Mouse (Mus musculus): ENCODE measurements around the gene Dhrs13. TPM values are rescaled to one million over a fixed set of nuclear protein-coding genes. Genes with fewer than 3 reads are reported as not detected.
"Not testable (repeated sequence)": the region's sequence is repeated elsewhere in the genome, so short reads cannot be mapped to it uniquely, and the experiment has no call there.

Gene Dhrs13
- total and polyA plus RNA-seq, 3 experiments = 21.6 to 39.0 (median 33.7) TPM

- H3K9me3 ChIP-seq (replicated peaks; ENCODE audit: low read length); H3K9ac ChIP-seq (ENCODE audit: insufficient read depth, low read depth); H3K27me3 ChIP-seq (replicated peaks); H3K79me2 ChIP-seq (replicated peaks; ENCODE audit: control insufficient read depth, extremely low read depth, insufficient read depth, poor library complexity, severe bottlenecking); H3K4me2 ChIP-seq (ENCODE audit: insufficient read depth, low read depth, poor library complexity, severe bottlenecking); dilution Hi-C loops (cut with MboI; ENCODE audit: extremely low pct_ligation_motif_present, extremely low pct_unique_long_range_greater_than_20kb, low sequenced_read_pairs); H3K4me1 ChIP-seq (ENCODE audit: control insufficient read depth in 1 of 2, insufficient read depth in 2 of 2); DNase-seq (ENCODE audit: extremely low read depth); in situ Hi-C loops (cut with MboI; ENCODE audit: low pct_ligation_motif_present, low pct_unique_long_range_greater_than_20kb, low sequenced_read_pairs); H3K4me3 ChIP-seq (replicated peaks in 1 of 3; ENCODE audit: low read depth in 2 of 3, low read length in 2 of 3, poor library complexity in 1 of 3); H3K36me3 ChIP-seq (replicated peaks in 1 of 2; ENCODE audit: control insufficient read depth in 1 of 2, insufficient read depth in 1 of 2, low read length in 1 of 2); H3K27ac ChIP-seq (ENCODE audit: insufficient read depth, low read depth): not testable (repeated sequence)
- TF ChIP-seq TBP (conservative IDR thresholded peaks at IDR 0.05; ENCODE audit: low read depth, low read length) = peak; percentile 61; the same call in 1 of the 2 replicates
These were observed 16.6 kb downstream of the Dhrs13 start for GRCm38 (mm10) chr11:78048637-78049036.

GRCm38 (mm10) chr11:78053078-78053477 is 21.0 kb downstream of the Dhrs13 start:
- no peak overlapping the region for H3K27ac ChIP-seq (ENCODE audit: insufficient read depth, low read depth)
- no peak overlapping the region for H3K4me3 ChIP-seq (replicated peaks in 1 of 3; ENCODE audit: low read depth in 2 of 3, low read length in 2 of 3, poor library complexity in 1 of 3)
- H3K9ac ChIP-seq (ENCODE audit: insufficient read depth, low read depth) = no peak overlapping the region
- H3K36me3 ChIP-seq (replicated peaks in 1 of 2; ENCODE audit: control insufficient read depth in 1 of 2, insufficient read depth in 1 of 2, low read length in 1 of 2) = peaks cover 11 to 33% of the 10 kb centered on the region in 2 experiments
- no peaks in the 10 kb centered on the region for H3K27me3 ChIP-seq (replicated peaks)
- dilution Hi-C loops (cut with MboI; ENCODE audit: extremely low pct_ligation_motif_present, extremely low pct_unique_long_range_greater_than_20kb, low sequenced_read_pairs) = no loop called here
- no peaks in the 10 kb centered on the region for H3K79me2 ChIP-seq (replicated peaks; ENCODE audit: control insufficient read depth, extremely low read depth, insufficient read depth, poor library complexity, severe bottlenecking)
- no peak overlapping the region for H3K4me2 ChIP-seq (ENCODE audit: insufficient read depth, low read depth, poor library complexity, severe bottlenecking)
- in situ Hi-C loops (cut with MboI; ENCODE audit: low pct_ligation_motif_present, low pct_unique_long_range_greater_than_20kb, low sequenced_read_pairs) = no loop called here
- H3K4me1 ChIP-seq (ENCODE audit: control insufficient read depth in 1 of 2, insufficient read depth in 2 of 2) = peaks cover 5 to 21% of the 10 kb centered on the region in 2 experiments; a peak in 3 of 4 replicates
- H3K9me3 ChIP-seq (replicated peaks; ENCODE audit: low read length) = no peaks in the 10 kb centered on the region
- no peak for DNase-seq (ENCODE audit: extremely low read depth)
- no peak for TF ChIP-seq CTCF (conservative IDR thresholded peaks at IDR 0.05 in 1 of 2, IDR thresholded peaks at IDR 0.05 in 1 of 2; ENCODE audit: low read depth in 2 of 2, low read length in 2 of 2)
- TF ChIP-seq ELF1 (IDR thresholded peaks at IDR 0.05; ENCODE audit: low read depth, low read length) = no peak
- TF ChIP-seq CHD2 (IDR thresholded peaks at IDR 0.05; ENCODE audit: low read length) = no peak
- no peak for TF ChIP-seq UBTF (IDR thresholded peaks at IDR 0.05; ENCODE audit: low read depth, low read length)
- TF ChIP-seq GABPA (IDR thresholded peaks at IDR 0.05; ENCODE audit: insufficient replicate concordance, low read depth, low read length) = no peak
- no peak for TF ChIP-seq TCF12 (IDR thresholded peaks at IDR 0.05; ENCODE audit: low read depth, low read length)
- no peak for TF ChIP-seq ZNF384 (IDR thresholded peaks at IDR 0.05; ENCODE audit: low read depth, low read length)
- no peak for TF ChIP-seq IRF4 (IDR thresholded peaks at IDR 0.05; ENCODE audit: low read depth, low read length)
- TF ChIP-seq JUN (IDR thresholded peaks at IDR 0.05; ENCODE audit: insufficient read depth, low read depth, low read length) = no peak
- no peak for TF ChIP-seq SIN3A (IDR thresholded peaks at IDR 0.05; ENCODE audit: low read length)
- no peak for TF ChIP-seq KAT2A (IDR thresholded peaks at IDR 0.05; ENCODE audit: insufficient replicate concordance, low read length)
- no peak for TF ChIP-seq E2F4 (IDR thresholded peaks at IDR 0.05; ENCODE audit: insufficient replicate concordance, low read depth, low read length)
- no peak for TF ChIP-seq CHD1 (IDR thresholded peaks at IDR 0.05; ENCODE audit: low read depth, low read length)
- no peak for TF ChIP-seq USF2 (conservative IDR thresholded peaks at IDR 0.05; ENCODE audit: low read depth, low read length)
- no peak for TF ChIP-seq NRF1 (IDR thresholded peaks at IDR 0.05; ENCODE audit: low read depth, low read length)
- TF ChIP-seq ETS1 (conservative IDR thresholded peaks at IDR 0.05; ENCODE audit: low read depth, low read length) = no peak
- TF ChIP-seq BHLHE40 (IDR thresholded peaks at IDR 0.05; ENCODE audit: low read depth, low read length) = no peak
- TF ChIP-seq POLR2AphosphoS2 (IDR thresholded peaks at IDR 0.05; ENCODE audit: low read depth, low read length) = no peak
- TF ChIP-seq HCFC1 (IDR thresholded peaks at IDR 0.05; ENCODE audit: low read depth, low read length) = no peak
- no peak for TF ChIP-seq MYC (IDR thresholded peaks at IDR 0.05; ENCODE audit: low read depth, low read length)

Measured in CH12.LX (cell line).